Mouse (Mus musculus) spleen, adult 2 months (tissue): ENCODE measurements around the gene Pqlc2.

Experiments used
- CTCF ChIP-seq: fragments of 200-500 bp; IDR thresholded peaks from 2 replicates; pipeline ENCODE4 v1.5.1; 2011; ENCODE audit warnings: mild to moderate bottlenecking, inconsistent platforms; ENCODE audit not compliant: insufficient read depth, insufficient read length, insufficient replicate concordance; ENCODE audit errors: extremely low read depth
- POLR2A ChIP-seq: fragments of 200-500 bp; IDR thresholded peaks from 2 replicates; pipeline ENCODE4 v1.6.1; 2011; ENCODE audit warnings: low read depth, low read length, inconsistent platforms

GRCm38 (mm10) chr4:139276411-139276810 lies 34.1 kb downstream of the Pqlc2 start:
- TF ChIP-seq POLR2A: no peak
- no peak for TF ChIP-seq CTCF
